Mouse (Mus musculus) right cerebral cortex, postnatal 25 days (tissue): ENCODE data around the gene Shank3.

Source experiments
- DNase-seq: peaks from one replicate; pipeline ENCODE4 v3.0.0; 2022

Gene Shank3

GRCm38 (mm10) chr15:89525464-89525863, 26.0 kb downstream of the Shank3 start:
- DNase-seq: no peak

GRCm38 (mm10) chr15:89525896-89526295, 26.5 kb downstream of the Shank3 start:
- no peak for DNase-seq

GRCm38 (mm10) chr15:89526776-89527325, 27.4 kb downstream of the Shank3 start:
- no peak for DNase-seq

GRCm38 (mm10) chr15:89527466-89527865, 28.0 kb downstream of the Shank3 start:
- DNase-seq: no peak

GRCm38 (mm10) chr15:89528201-89528850, 28.9 kb downstream of the Shank3 start:
- DNase-seq: no peak

- no peak for DNase-seq
Observed at GRCm38 (mm10) chr15:89528923-89529322, 29.5 kb downstream of the Shank3 start.

GRCm38 (mm10) chr15:89530336-89530735, 30.9 kb downstream of the Shank3 start:
- peak; percentile 69 for DNase-seq

- no peak for DNase-seq
Observed at GRCm38 (mm10) chr15:89531399-89531798, 32.0 kb downstream of the Shank3 start.

- peak; percentile 89 for DNase-seq
Observed at GRCm38 (mm10) chr15:89532026-89532923, 32.9 kb downstream of the Shank3 start.

GRCm38 (mm10) chr15:89532924-89533842, 33.8 kb downstream of the Shank3 start:
- no peak for DNase-seq

- no peak for DNase-seq
Observed at GRCm38 (mm10) chr15:89533843-89534207, 34.4 kb downstream of the Shank3 start.

- DNase-seq: no peak
Observed at GRCm38 (mm10) chr15:89544171-89544570, 44.7 kb downstream of the Shank3 start.

- DNase-seq: no peak
Observed at GRCm38 (mm10) chr15:89547321-89547720, 47.9 kb downstream of the Shank3 start.

- DNase-seq: no peak
Observed at GRCm38 (mm10) chr15:89547824-89548601, 48.6 kb downstream of the Shank3 start.

GRCm38 (mm10) chr15:89548837-89549236, 49.4 kb downstream of the Shank3 start:
- DNase-seq: no peak

- no peak for DNase-seq
Observed at GRCm38 (mm10) chr15:89550506-89550905, 51.1 kb downstream of the Shank3 start.

- no peak for DNase-seq
Observed at GRCm38 (mm10) chr15:89551733-89552132, 52.3 kb downstream of the Shank3 start.

GRCm38 (mm10) chr15:89555591-89555990, 56.2 kb downstream of the Shank3 start:
- DNase-seq: no peak

GRCm38 (mm10) chr15:89556401-89557178, 57.2 kb downstream of the Shank3 start:
- no peak for DNase-seq

- peak; percentile 33 for DNase-seq
Observed at GRCm38 (mm10) chr15:89557179-89557995, 58.0 kb downstream of the Shank3 start.
